Mouse (Mus musculus): ENCODE results near the gene Fam129c.
A peak's percentile ranks its signal among the peaks of the same experiment; 100 is the strongest.

Gene Fam129c

GRCm38 (mm10) chr8:71610822-71611651 lies 13.6 kb downstream of the Fam129c start, which contains the start of gene Colgalt1:
TSS of gene Colgalt1 (plus strand) at chr8:71610998.
- peak; percentile 99 for DNase-seq (ENCODE audit: low read depth, low spot score)

GRCm38 (mm10) chr8:71612141-71612540 lies 14.7 kb downstream of the Fam129c start:
- no peak for DNase-seq (ENCODE audit: low read depth, low spot score)

GRCm38 (mm10) chr8:71613418-71613817 lies 16.0 kb downstream of the Fam129c start:
- no peak for DNase-seq (ENCODE audit: low read depth, low spot score)

GRCm38 (mm10) chr8:71619786-71620185 lies 22.3 kb downstream of the Fam129c start:
- DNase-seq (ENCODE audit: low read depth, low spot score), result no peak

GRCm38 (mm10) chr8:71625088-71625487 lies 27.6 kb downstream of the Fam129c start:
- no peak for DNase-seq (ENCODE audit: low read depth, low spot score)

GRCm38 (mm10) chr8:71626753-71627152 lies 29.3 kb downstream of the Fam129c start:
- DNase-seq (ENCODE audit: low read depth, low spot score), result no peak

- DNase-seq (ENCODE audit: low read depth, low spot score), result no peak
Observed at GRCm38 (mm10) chr8:71627265-71628099, 30.0 kb downstream of the Fam129c start.

GRCm38 (mm10) chr8:71628396-71629095 lies 31.1 kb downstream of the Fam129c start:
- DNase-seq (ENCODE audit: low read depth, low spot score), result no peak

GRCm38 (mm10) chr8:71629096-71629697 lies 31.7 kb downstream of the Fam129c start:
- DNase-seq (ENCODE audit: low read depth, low spot score), result peak; percentile 90

- peak; percentile 61 for DNase-seq (ENCODE audit: low read depth, low spot score)
Observed at GRCm38 (mm10) chr8:71629781-71630212, 32.3 kb downstream of the Fam129c start.

GRCm38 (mm10) chr8:71630761-71631160 lies 33.3 kb downstream of the Fam129c start:
- no peak for DNase-seq (ENCODE audit: low read depth, low spot score)

GRCm38 (mm10) chr8:71631897-71632296 lies 34.4 kb downstream of the Fam129c start:
- DNase-seq (ENCODE audit: low read depth, low spot score), result no peak

- peak; percentile 72 for DNase-seq (ENCODE audit: low read depth, low spot score)
Observed at GRCm38 (mm10) chr8:71633164-71633563, 35.7 kb downstream of the Fam129c start.

- DNase-seq (ENCODE audit: low read depth, low spot score), result peak; percentile 84
Observed at GRCm38 (mm10) chr8:71633981-71634667, 36.7 kb downstream of the Fam129c start.

GRCm38 (mm10) chr8:71637149-71638095 lies 40.0 kb downstream of the Fam129c start:
- DNase-seq (ENCODE audit: low read depth, low spot score), result no peak

GRCm38 (mm10) chr8:71638321-71638720 lies 40.9 kb downstream of the Fam129c start:
- no peak for DNase-seq (ENCODE audit: low read depth, low spot score)

GRCm38 (mm10) chr8:71639318-71639717 lies 41.9 kb downstream of the Fam129c start:
- no peak for DNase-seq (ENCODE audit: low read depth, low spot score)

- no peak for DNase-seq (ENCODE audit: low read depth, low spot score)
Observed at GRCm38 (mm10) chr8:71645510-71645909, 48.1 kb downstream of the Fam129c start.

- DNase-seq (ENCODE audit: low read depth, low spot score), result peak; percentile 72
Observed at GRCm38 (mm10) chr8:71654600-71654999, 57.2 kb downstream of the Fam129c start.
